Mouse (Mus musculus): ENCODE results near the gene Spata20.
A peak's percentile ranks its signal among the peaks of the same experiment; 100 is the strongest.

Spata20 gene

GRCm38 (mm10) chr11:94486001-94486400 lies at the start of gene Spata20:
TSS of gene Spata20 (minus strand) at chr11:94486179.
- DNase-seq (ENCODE audit: low read depth, low spot score), result peak; percentile 80

DNA sequence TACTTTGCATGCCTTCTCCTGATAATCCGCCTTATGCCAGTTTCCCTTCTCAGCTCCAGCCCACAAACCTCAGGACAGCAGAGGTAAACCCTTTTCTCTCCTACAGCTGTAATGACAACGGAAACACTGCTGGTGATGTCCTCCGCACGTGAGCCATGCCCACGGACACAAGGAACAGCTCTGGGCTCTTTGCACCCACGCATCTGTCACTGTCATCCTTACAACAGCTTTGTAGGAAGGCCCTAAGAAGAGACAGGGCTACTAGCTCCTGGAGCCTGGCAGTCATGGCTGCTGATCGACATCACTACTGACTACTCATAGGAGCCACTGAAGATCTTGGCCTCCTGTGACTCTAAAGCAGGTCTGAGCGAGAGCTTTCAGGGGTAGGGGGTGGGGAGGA lies 47.2 kb upstream of the Spata20 start:
- DNase-seq (ENCODE audit: low read depth, low spot score), result no peak

- no peak for DNase-seq (ENCODE audit: low read depth, low spot score)
These were observed 42.9 kb upstream of the Spata20 start for GRCm38 (mm10) chr11:94528879-94529278.

DNA sequence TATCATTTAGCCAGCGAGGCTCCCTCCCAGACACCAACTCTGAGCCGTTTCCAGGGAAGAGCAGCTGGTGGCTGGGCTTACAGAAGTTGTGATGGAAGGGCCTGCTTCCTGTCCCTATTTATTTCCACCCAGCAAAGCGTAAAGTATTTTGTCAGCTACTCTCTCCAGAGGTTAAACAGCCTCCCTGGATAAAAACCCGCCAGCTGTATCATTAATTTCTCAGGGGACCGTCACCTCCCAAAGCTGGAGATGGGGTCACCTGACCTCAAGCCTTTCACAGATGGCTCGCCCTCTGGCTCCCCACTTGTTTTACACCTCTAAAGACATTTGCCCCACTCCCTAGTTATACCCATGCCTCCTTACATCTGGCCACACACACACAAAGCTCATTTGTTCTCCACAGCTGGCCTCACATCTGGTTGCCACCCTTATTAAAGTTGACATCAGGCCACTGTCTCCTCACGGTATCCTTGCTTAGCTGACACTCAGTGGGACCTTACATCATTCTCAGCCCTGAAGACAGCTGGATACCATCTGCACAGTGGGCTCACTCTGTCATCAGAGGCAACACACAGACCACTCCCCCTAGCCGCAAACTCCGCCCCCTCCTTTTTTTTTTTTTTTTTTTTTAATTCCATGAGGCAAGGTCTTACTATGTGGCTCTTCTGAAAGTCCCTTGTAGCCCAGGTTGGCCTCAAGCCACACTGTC lies 40.3 kb upstream of the Spata20 start:
- DNase-seq (ENCODE audit: low read depth, low spot score), result peak; percentile 70

DNA sequence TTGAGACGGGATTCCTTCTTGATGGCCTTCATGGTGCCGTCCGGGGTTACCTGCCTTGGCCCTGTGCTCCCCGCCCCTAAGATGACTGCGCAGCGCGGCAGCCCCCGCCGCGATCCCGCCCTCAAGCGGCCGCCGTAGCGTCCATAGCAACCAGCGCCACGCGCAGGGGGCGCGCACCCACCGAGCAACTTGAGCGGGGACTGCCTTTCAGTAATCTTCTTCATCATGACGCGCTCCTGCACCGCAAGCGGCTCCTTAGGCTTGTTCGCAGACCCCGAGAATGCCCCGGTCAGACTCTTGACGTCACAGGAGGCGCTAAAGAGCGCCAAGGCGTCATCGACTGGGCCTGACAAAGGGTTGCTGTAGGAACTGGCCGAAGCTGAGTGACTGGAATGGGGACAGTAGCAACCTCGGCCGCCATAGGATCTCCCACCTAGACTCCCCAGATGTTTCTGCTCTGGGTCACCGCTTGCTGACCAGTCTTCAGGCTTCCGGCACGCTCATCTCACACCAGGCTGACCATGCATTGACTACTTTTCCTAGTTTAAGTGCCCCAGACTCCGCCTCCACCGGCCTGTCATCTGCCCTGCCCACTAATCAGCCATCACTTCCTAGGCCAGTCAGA lies 35.4 kb upstream of the Spata20 start, which contains the start of gene Mycbpap:
Mycbpap (minus strand) TSS at position 524 of the 625 bp plus-strand sequence.
- peak; percentile 86 for DNase-seq (ENCODE audit: low read depth, low spot score)

DNA sequence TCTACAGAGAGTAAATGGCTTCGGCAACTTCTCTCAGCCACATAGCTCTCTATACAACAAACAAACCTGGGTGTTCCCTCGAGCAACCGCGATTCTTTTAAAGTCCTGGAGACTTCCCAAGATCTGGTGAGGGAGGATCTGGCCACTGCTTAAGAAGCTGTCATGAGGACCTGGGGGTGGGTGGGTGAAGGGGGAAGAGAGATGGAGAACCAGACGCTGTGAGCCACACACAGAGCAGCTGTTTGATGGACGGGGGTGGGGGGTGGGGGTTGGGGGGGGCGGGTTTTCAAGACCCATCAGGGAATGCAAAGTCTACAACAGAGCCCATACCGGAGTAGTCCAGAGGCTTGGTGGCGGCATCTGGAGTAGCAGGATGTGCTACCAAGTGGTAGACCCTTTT lies 27.5 kb upstream of the Spata20 start:
- DNase-seq (ENCODE audit: low read depth, low spot score), result no peak

- DNase-seq (ENCODE audit: low read depth, low spot score), result no peak
These were observed 23.0 kb upstream of the Spata20 start for GRCm38 (mm10) chr11:94508976-94509375.

- DNase-seq (ENCODE audit: low read depth, low spot score), result no peak
These were observed 15.5 kb upstream of the Spata20 start for GRCm38 (mm10) chr11:94501482-94501881.

DNA sequence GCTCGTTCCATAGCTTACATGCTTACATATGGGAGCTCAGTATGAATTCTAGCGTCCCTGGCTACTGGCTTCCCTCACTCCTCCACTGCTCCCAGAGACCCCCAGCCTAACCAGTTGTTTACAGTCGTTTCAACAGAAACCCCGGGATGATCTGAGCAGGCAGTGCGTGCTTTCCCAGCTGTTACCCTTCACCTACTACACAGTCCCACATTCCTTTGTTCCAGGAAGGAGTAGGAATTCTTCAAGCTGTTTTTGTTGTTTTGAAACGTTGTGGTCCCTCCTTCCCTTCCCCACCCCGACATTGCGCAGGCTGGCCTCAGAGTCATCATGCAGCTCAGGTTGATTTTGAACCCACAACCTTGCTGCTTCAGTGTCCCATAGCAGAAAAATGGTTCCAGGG lies 14.4 kb upstream of the Spata20 start:
- DNase-seq (ENCODE audit: low read depth, low spot score), result no peak

GRCm38 (mm10) chr11:94499661-94500152 lies 13.7 kb upstream of the Spata20 start, which contains the start of gene Epn3:
TSS of gene Epn3 (minus strand) at chr11:94499974.
- DNase-seq (ENCODE audit: low read depth, low spot score), result peak; percentile 46

DNA sequence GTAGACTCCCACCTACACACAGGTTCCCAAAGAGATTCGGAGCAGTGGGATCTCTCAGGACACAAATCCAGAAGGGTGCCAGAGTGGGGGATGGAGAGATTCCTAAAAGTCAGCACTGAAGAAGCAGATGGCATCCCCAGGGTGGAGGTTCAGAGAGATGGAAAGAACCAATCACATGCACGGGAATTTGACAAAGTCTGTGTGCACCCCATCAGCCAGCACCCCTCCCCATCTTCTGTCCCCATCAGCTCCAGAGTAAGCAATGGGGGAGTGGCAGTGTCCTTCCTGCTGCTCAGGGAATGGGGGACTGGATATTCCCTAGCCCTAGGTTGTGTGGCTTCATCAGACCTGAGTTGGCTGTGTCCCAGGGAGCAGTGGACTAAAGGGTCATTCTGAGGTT lies 13.1 kb upstream of the Spata20 start:
- no peak for DNase-seq (ENCODE audit: low read depth, low spot score)

DNA sequence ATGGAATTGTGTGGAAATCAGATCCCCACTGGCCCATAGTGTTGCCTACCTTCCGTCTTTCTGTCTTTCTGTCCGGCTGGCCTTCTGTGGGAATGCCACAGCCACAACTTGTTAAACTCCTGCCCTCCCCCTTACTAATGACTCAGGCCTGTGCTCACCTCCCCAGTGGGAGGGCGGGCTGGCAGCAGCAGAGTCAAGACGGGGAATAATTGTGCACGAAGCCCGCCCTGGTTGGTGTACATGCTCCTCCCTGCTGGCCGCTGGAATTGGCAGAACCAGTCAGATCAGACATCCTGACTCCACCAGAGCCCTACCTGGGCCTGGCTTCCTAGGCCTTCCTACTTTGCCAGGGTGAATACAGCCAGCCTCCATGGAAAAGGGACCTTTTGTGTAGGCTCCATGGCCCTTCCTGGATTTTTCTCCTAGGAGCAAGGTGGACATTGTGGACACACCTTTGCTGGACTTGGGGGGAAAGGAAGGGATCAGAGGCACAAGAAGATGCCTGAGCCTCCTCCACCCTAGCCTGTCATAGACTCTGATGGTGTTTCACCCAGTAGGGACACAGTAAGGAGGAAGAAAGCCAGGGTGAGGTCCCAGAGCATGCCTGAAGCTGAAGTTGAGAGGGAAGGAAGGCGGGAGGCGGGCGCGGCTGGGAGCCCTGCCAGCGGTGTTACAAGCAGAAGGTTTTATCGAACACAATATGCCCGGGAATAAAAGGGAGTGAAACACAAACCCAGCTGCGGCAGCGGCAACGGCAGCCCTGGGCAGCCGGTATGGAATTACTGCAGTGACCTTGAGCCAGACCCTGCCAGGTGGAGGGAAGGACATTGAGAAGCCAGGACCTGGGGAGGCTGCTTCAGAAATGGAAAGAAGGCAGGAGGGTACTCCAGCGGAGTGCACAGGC lies 12.4 kb upstream of the Spata20 start:
- no peak for DNase-seq (ENCODE audit: low read depth, low spot score)

- no peak for DNase-seq (ENCODE audit: low read depth, low spot score)
These were observed 9.4 kb upstream of the Spata20 start for GRCm38 (mm10) chr11:94495415-94495814.

DNA sequence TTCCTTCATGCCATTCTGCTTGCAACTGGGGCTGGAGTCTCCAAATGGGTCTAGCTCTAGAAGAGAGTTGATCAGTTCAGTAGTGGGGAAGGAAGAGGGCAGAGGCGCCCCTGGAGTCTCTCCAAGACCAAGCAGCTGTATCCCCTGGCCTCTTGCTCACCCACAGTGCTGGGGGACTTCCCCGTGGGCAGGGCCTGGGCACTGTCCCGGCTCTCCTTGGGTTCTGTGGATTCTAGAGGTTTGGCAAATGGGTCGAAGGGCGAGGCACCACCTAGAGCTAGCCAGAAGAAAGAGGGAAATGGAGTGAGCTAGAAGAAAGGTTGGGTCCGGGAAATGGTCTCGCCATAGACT lies 5.7 kb upstream of the Spata20 start:
- DNase-seq (ENCODE audit: low read depth, low spot score), result no peak

- peak; percentile 75 for DNase-seq (ENCODE audit: low read depth, low spot score)
These were observed 5.2 kb upstream of the Spata20 start for GRCm38 (mm10) chr11:94491035-94491748.

- DNase-seq (ENCODE audit: low read depth, low spot score), result no peak
These were observed 3.8 kb upstream of the Spata20 start for GRCm38 (mm10) chr11:94489745-94490144.

DNA sequence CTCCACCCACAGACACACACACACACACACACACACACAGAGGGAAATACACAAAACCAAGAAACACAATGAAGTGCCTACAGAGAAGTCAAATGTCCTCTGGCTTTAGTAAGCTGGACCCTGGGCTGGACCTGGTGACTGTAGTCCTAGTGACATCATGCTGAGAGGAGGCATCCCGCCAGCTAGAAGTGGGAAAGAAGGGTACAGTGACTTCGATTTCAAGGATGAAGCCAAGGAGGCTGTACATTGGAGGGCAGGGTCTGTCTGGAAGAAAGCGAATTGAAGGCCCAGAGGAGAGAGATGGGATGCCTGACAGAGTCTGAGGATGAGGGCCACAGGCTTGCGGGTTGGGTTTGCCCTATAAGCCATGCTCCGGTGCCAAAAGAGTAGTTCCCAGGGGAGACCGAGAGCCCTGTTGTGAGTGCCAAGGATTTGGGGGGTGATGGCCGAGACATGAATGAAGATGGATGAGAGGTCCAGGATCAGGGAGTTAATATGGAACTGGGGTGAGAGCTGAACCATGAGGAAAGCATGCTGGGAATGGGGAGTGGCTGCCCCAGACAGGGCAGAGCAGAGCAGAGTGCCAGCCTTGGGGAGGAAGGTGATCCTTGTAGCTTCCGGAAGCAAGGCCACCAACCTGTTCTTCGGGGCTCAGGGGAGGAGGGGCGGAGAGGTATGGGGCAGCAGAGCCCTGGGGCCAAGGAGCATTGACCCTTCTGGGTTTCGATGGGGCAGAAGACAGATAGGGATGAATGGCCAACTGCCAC lies 3.0 kb upstream of the Spata20 start:
- no peak for DNase-seq (ENCODE audit: low read depth, low spot score)

DNA sequence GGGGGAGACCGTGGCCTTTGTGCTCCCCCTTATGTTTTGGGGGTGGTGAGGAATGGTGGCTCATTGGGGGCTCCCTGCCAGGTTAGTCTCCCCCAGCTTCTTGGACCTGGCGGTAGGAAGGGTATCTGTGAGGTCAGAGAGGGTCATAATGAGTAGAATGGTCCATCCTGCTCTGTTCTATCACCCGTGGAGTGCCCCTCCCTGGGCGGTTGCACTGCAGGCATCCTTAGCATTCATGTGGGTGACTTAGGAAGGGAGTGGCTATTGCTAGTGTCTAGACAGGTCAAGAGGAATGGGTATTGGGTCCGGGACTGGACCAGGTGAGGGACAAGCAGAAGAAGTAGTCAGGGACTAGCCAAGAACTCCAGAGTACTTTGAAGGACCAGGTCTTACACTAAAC lies 756 bp downstream of the Spata20 start:
- no peak for DNase-seq (ENCODE audit: low read depth, low spot score)

DNA sequence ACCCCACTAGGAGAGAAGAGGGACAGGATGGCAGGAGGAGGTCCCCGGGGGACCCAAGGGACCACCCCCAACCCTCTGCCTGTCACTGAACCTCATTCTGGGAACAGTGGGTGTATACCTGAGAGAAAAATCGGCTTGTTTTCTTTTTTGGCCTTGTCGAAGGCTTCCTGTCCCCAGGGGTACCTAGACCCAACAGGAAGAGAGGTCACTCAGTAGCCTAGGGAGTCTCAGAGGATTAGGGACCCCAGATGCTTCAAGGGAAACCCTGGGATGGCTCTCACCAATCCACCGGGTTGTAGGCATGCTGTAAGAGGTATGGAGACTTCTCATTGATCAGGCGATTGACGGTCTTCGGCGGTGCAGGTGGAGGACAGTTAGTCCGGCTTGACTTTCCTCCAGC lies 1.3 kb downstream of the Spata20 start:
- DNase-seq (ENCODE audit: low read depth, low spot score), result no peak

DNA sequence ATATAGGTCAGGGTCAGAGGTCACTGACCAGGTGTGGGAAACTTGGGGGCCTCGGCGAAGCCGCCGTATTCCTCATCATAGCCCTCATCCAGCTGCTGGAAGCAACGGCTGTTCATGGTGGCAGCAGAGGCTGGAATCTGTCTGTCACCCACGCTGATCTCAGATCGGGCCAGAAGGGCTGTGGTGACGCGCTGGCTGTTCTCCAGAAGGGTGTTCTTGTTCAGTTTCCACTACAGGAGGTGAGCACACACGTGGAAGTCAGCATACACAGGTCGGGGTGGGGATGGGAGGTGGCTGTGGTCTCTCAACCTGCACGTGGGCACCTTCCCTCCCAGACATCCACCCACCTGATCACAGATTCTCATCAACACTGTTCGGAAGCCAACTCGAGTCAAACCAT lies 2.1 kb downstream of the Spata20 start:
- DNase-seq (ENCODE audit: low read depth, low spot score), result no peak

DNA sequence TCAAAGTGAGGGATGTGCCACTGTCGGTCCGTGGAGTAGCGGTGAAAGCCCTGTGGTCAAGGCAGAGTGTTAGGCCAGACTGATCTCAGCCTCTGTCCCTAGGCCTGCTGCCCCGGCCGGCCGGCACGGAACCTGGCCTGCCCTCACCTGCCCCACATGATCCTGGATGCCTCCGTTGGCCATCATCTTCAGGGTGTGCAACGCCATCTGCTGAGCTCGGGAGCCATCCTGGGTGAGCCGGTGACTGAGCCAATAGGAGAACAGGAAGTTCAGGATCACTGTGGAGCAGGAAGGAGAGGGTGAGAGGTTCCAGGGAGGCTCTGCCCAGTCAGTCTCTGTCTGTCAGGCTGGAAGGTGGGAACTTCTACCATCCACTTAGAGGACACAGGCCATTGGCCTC lies 2.5 kb downstream of the Spata20 start:
- no peak for DNase-seq (ENCODE audit: low read depth, low spot score)

Measured in mesoderm, embryonic 11.5 days (tissue).